Comparison of ENCODE assay signal across 7 mouse cellular contexts in the genomic region with DNA sequence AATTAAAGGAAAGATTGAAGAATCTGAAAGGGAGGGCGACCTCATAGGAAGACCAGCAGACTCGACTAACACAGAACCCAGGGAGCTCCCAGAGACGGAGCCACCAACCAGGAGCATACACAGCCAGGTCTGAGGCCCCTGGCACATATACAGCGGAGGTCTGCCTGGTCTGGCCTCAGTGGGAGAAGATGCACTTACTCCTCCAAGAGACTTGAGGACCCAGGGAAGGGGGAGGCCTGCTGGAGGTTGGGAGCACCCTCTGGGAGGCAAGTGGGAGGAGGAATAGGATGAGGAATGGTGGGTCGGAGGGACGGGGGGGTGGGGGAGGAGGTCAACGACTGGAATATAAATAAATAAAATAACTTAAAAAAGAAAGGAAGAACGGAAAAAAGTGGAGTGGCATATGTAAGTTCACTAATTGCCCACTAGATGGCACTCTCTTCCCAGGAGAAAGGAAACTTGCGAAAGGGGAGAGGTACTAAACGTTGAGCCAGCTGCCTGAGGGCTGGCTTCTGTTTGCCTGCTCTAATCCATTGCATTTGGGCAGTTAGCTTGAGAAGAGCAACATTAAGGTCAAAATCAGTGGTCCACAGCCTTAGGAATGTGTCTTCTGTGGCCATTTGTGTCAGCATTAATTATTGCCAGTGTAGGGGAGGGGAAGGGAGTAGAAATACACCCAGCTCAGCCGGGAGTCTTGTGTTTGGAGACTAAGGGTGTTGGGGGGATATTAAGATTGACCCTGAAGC. TPM values are rescaled to one million over a fixed set of nuclear protein-coding genes. Genes with fewer than 3 reads are reported as not detected.
DNase-seq lines count a peak whose midpoint lies in the region; ATAC-seq and TF ChIP-seq lines count a peak whose summit lies in the region.

No protein-coding gene starts in this region.

- peak; percentile 70 for ATAC-seq in Patski
- no peak; the same call in 1 of the 2 replicates for ATAC-seq in embryonic facial prominence, embryonic 11.5 days (replicated peaks; ENCODE audit: insufficient number of reproducible peaks, low FRiP score, low TSS enrichment, low read depth)
- peak; percentile 71 for ATAC-seq in hindbrain, embryonic 11.5 days (ENCODE audit: low FRiP score)
- ATAC-seq in stomach, postnatal 0 days (ENCODE audit: low FRiP score, low TSS enrichment) = peak; percentile 45; the same call in 1 of the 2 replicates

- TF ChIP-seq CTCF in Patski (IDR thresholded peaks at IDR 0.05) = peak; percentile 79
- TF ChIP-seq CTCF in stomach, postnatal 0 days (IDR thresholded peaks at IDR 0.05; ENCODE audit: low read depth) = peak; percentile 93

- H3K27ac ChIP-seq in embryonic facial prominence, embryonic 11.5 days (replicated peaks; ENCODE audit: low read depth, low read length) = no peak overlapping the region
- no peak overlapping the region for H3K27ac ChIP-seq in hindbrain, embryonic 11.5 days (ENCODE audit: low read depth, low read length)
- H3K27ac ChIP-seq in stomach, postnatal 0 days (replicated peaks) = no peak overlapping the region

- H3K4me3 ChIP-seq in embryonic facial prominence, embryonic 11.5 days (ENCODE audit: low read depth, low read length) = no peak overlapping the region
- H3K4me3 ChIP-seq in hindbrain, embryonic 11.5 days (ENCODE audit: low read depth, low read length) = no peak overlapping the region
- peak overlapping the region; percentile 18 for H3K4me3 ChIP-seq in stomach, postnatal 0 days (ENCODE audit: low read depth, low read length)

- WGBS in embryonic facial prominence, embryonic 11.5 days = 21% methylated on average over 11 of the region's 11 CpGs
- 23% methylated on average over 11 of the region's 11 CpGs for WGBS in hindbrain, embryonic 11.5 days
- WGBS in stomach, postnatal 0 days = 19% methylated on average over 11 of the region's 11 CpGs

- no peaks in the 10 kb centered on the region for H3K9me3 ChIP-seq in embryonic facial prominence, embryonic 11.5 days (replicated peaks; ENCODE audit: control insufficient read depth, low read length)
- no peaks in the 10 kb centered on the region for H3K9me3 ChIP-seq in hindbrain, embryonic 11.5 days (ENCODE audit: control insufficient read depth, low read length)
- H3K9me3 ChIP-seq in stomach, postnatal 0 days (ENCODE audit: control insufficient read depth, low read length) = no peaks in the 10 kb centered on the region

- DNase-seq in CD4-positive, CD25-positive, alpha-beta regulatory T cell, adult 2 months (ENCODE audit: low read depth, low spot score) = peak; percentile 68
- no peak for DNase-seq in Patski (ENCODE audit: low read depth, low spot score)
- DNase-seq in embryonic facial prominence, embryonic 11.5 days (ENCODE audit: low spot score) = peak; percentile 83
- DNase-seq in hindbrain, embryonic 11.5 days (ENCODE audit: low spot score) = peak; percentile 79
- DNase-seq in left cerebral cortex, adult 11 months (ENCODE audit: low spot score) = peak; percentile 11
- DNase-seq in mesoderm, embryonic 11.5 days (ENCODE audit: low read depth, low spot score) = peak; percentile 78
- peak; percentile 30 for DNase-seq in stomach, postnatal 0 days (ENCODE audit: low spot score)

- no peaks in the 10 kb centered on the region for H3K4me1 ChIP-seq in embryonic facial prominence, embryonic 11.5 days (ENCODE audit: control insufficient read depth, insufficient read depth, low read length)
- no peaks in the 10 kb centered on the region for H3K4me1 ChIP-seq in hindbrain, embryonic 11.5 days (replicated peaks; ENCODE audit: control insufficient read depth, insufficient read depth, low read length)
- H3K4me1 ChIP-seq in stomach, postnatal 0 days (replicated peaks; ENCODE audit: control insufficient read depth, insufficient read depth) = no peaks in the 10 kb centered on the region

- no peaks in the 10 kb centered on the region for H3K36me3 ChIP-seq in embryonic facial prominence, embryonic 11.5 days (replicated peaks; ENCODE audit: control insufficient read depth, insufficient read depth, low read depth, low read length)
- H3K36me3 ChIP-seq in hindbrain, embryonic 11.5 days (ENCODE audit: control insufficient read depth, insufficient read depth, low read length) = no peaks in the 10 kb centered on the region
- no peaks in the 10 kb centered on the region for H3K36me3 ChIP-seq in stomach, postnatal 0 days (ENCODE audit: control insufficient read depth, insufficient read depth, low read length)

- TF ChIP-seq EP300 in stomach, postnatal 0 days (optimal IDR thresholded peaks at IDR 0.05) = no peak

- H3K9ac ChIP-seq in embryonic facial prominence, embryonic 11.5 days (replicated peaks; ENCODE audit: low read length) = no peak overlapping the region
- H3K9ac ChIP-seq in hindbrain, embryonic 11.5 days (ENCODE audit: low read depth, low read length) = no peak overlapping the region
- H3K9ac ChIP-seq in stomach, postnatal 0 days (ENCODE audit: low read length) = no peak overlapping the region

- no peaks in the 10 kb centered on the region for H3K27me3 ChIP-seq in Patski
- H3K27me3 ChIP-seq in embryonic facial prominence, embryonic 11.5 days (ENCODE audit: control insufficient read depth, insufficient read depth, low read length) = no peaks in the 10 kb centered on the region
- no peaks in the 10 kb centered on the region for H3K27me3 ChIP-seq in hindbrain, embryonic 11.5 days (ENCODE audit: control insufficient read depth, insufficient read depth, low read length)
- no peaks in the 10 kb centered on the region for H3K27me3 ChIP-seq in stomach, postnatal 0 days (ENCODE audit: control insufficient read depth, insufficient read depth, low read length)

- in situ Hi-C loops in Patski (cut with MboI; ENCODE audit: low pct_unique_long_range_greater_than_20kb) = loop anchor here (10.0 to 25.0 kb wide), 3 partner anchors 184 to 1664 kb away; partner anchors contain the start of gene Chrm2

- POLR2A ChIA-PET in Patski (lab: Charles Lee) = interaction anchor here (1.1 kb wide), 2 partner anchors 35 to 187 kb away, joined by 3 to 4 read pairs; no protein-coding TSS in a partner anchor

- CTCF ChIA-PET in Patski (lab: Charles Lee) = interaction anchor here (0.7 to 7.7 kb wide), 13 partner anchors 8 to 869 kb away, joined by 3 to 99 read pairs (median 4); no protein-coding TSS in a partner anchor

- no peak overlapping the region for H3K4me2 ChIP-seq in embryonic facial prominence, embryonic 11.5 days (ENCODE audit: low read depth, low read length)
- peak overlapping the region; percentile 12; the same call in 1 of the 2 replicates for H3K4me2 ChIP-seq in hindbrain, embryonic 11.5 days (replicated peaks; ENCODE audit: low read depth, low read length)
- peak overlapping the region; percentile 51 for H3K4me2 ChIP-seq in stomach, postnatal 0 days (replicated peaks; ENCODE audit: low read depth)

RNA-seq across cellular contexts. Expression of gene Fam180a, which starts 55.0 kb away (rescaled TPM):
- not detected for polyA plus RNA-seq in Patski (2021)
- polyA plus RNA-seq in embryonic facial prominence, embryonic 11.5 days (2014; fragmentation: Nextera tagmentation; extraction: Ambion mirVana) = not detected in 2 replicates
- 0.15 TPM in 1 of 2 replicates, not detected in the other for polyA plus RNA-seq in hindbrain, embryonic 11.5 days (2014; fragmentation: Nextera tagmentation; extraction: Ambion mirVana)
- polyA plus RNA-seq in stomach, postnatal 0 days (2015; fragmentation: Nextera tagmentation; extraction: Ambion mirVana) = 0.97 and 1.6 TPM in 2 replicates
